Comparison of ENCODE assay signal across 28 mouse cellular contexts in the genomic region with DNA sequence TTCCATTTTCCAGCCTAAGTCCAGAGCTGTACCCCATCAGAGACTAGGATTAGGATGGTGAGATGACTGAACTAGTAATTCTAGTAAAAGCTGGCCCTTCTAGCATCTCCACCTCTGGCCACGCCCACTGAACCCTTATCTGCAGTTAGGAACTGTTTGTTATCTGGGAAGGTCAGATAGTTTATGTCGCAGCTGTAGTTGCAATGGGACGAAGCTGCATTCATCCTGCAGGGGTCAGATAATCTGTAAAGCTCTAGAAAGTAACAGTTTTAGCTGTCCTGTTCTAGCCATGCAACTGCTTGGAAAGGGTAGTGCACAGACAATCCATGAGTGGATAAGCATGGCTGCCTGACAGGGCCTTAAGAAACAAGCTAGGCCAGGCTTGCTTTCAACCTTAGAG. TPM values are rescaled to one million over a fixed set of nuclear protein-coding genes. Genes with fewer than 3 reads are reported as not detected.
DNase-seq lines count a peak whose midpoint lies in the region; ATAC-seq and TF ChIP-seq lines count a peak whose summit lies in the region.
"Had no signal": no experiment of that assay in that cellular context is flagged by ENCODE, and none has a peak within 500 bp of the region (broad histone marks: within the 10 kb centered on the region; RNA-seq: fewer than 3 reads in every experiment).

No protein-coding gene starts in this region.

- DNase-seq in G1E (ENCODE audit: low spot score): peak; percentile 23
- peak; percentile 90 for DNase-seq in c-Kit-positive CD71-positive TER-119-positive erythroid progenitor cells, embryonic 14.5 days (ENCODE audit: low spot score)
- no peak for DNase-seq in liver, embryonic 11.5 days (ENCODE audit: low spot score)
- peak; percentile 38 for DNase-seq in liver, postnatal 0 days
- no peak for DNase-seq in heart, postnatal 25 days (ENCODE audit: low spot score)
- no peak for DNase-seq in yolk sac, embryonic 10.5 days (ENCODE audit: low spot score)
- DNase-seq in heart, adult 8-10 months (ENCODE audit: low spot score): no peak
- DNase-seq: cerebellum, adult 2 months; cerebellum, postnatal 25 days; embryo, embryonic 11 days; gastrocnemius, postnatal 14 days; kidney, postnatal 36 days; thymus, adult 18-20 months; thymus, postnatal 36 days had no signal

- TF ChIP-seq CTCF in G1E (IDR thresholded peaks at IDR 0.05; ENCODE audit: low read depth, low read length): no peak
- TF ChIP-seq CTCF in liver, postnatal 0 days (IDR thresholded peaks at IDR 0.05; ENCODE audit: low read depth): 0 out of 2 replicates have a peak, but pooled peaks have one; percentile 24

- no peak overlapping the region for H3K4me2 ChIP-seq in liver, embryonic 11.5 days
- H3K4me2 ChIP-seq in liver, postnatal 0 days (ENCODE audit: low read depth, low read length): no peak overlapping the region
- no peak overlapping the region for H3K4me2 ChIP-seq in kidney, embryonic 14.5 days (replicated peaks; ENCODE audit: low read depth, low read length)
- H3K4me2 ChIP-seq: embryonic facial prominence, embryonic 13.5 days; intestine, embryonic 15.5 days; kidney, embryonic 15.5 days; limb, embryonic 15.5 days; midbrain, embryonic 12.5 days had no signal

- no peak overlapping the region; the same call in 1 of the 2 replicates for H3K4me3 ChIP-seq in G1E (ENCODE audit: low read depth, low read length)
- no peak overlapping the region for H3K4me3 ChIP-seq in liver, embryonic 11.5 days (ENCODE audit: low read depth, low read length)
- no peak overlapping the region for H3K4me3 ChIP-seq in liver, postnatal 0 days (ENCODE audit: low read depth, low read length)
- no peak overlapping the region for H3K4me3 ChIP-seq in kidney, embryonic 14.5 days (ENCODE audit: low read length)
- H3K4me3 ChIP-seq: embryonic facial prominence, embryonic 13.5 days; heart, embryonic 10.5 days; hindbrain, embryonic 10.5 days; intestine, embryonic 15.5 days; kidney, embryonic 15.5 days; limb, embryonic 15.5 days; midbrain, embryonic 12.5 days had no signal

- peaks cover 54% of the 10 kb centered on the region for H3K36me3 ChIP-seq in G1E (replicated peaks)
- H3K36me3 ChIP-seq in liver, embryonic 11.5 days (ENCODE audit: control insufficient read depth, insufficient read depth, low read length): no peaks in the 10 kb centered on the region
- peaks cover 9% of the 10 kb centered on the region for H3K36me3 ChIP-seq in liver, postnatal 0 days (replicated peaks; ENCODE audit: insufficient read depth, low read length)
- H3K36me3 ChIP-seq in kidney, embryonic 14.5 days (ENCODE audit: control insufficient read depth, insufficient read depth, low read length): peaks cover 26% of the 10 kb centered on the region

- no peaks in the 10 kb centered on the region for H3K27me3 ChIP-seq in G1E (ENCODE audit: insufficient read depth, low read length)
- H3K27me3 ChIP-seq in liver, embryonic 11.5 days (replicated peaks; ENCODE audit: control insufficient read depth, insufficient read depth, low read length): no peaks in the 10 kb centered on the region
- H3K27me3 ChIP-seq in liver, postnatal 0 days (ENCODE audit: insufficient read depth, low read length): no peaks in the 10 kb centered on the region
- H3K27me3 ChIP-seq in kidney, embryonic 14.5 days (ENCODE audit: control insufficient read depth, insufficient read depth, low read length): no peaks in the 10 kb centered on the region
- H3K27me3 ChIP-seq: embryonic facial prominence, embryonic 13.5 days; intestine, embryonic 15.5 days; kidney, embryonic 15.5 days; limb, embryonic 15.5 days; midbrain, embryonic 12.5 days; Patski had no signal

- no peak overlapping the region for H3K9ac ChIP-seq in liver, embryonic 11.5 days (ENCODE audit: low read depth, low read length)
- no peak overlapping the region for H3K9ac ChIP-seq in liver, postnatal 0 days (replicated peaks)
- H3K9ac ChIP-seq in kidney, embryonic 14.5 days (ENCODE audit: low read depth, low read length): no peak overlapping the region
- H3K9ac ChIP-seq: embryonic facial prominence, embryonic 13.5 days; intestine, embryonic 15.5 days; kidney, embryonic 15.5 days; limb, embryonic 15.5 days; midbrain, embryonic 12.5 days had no signal

- peaks cover 33% of the 10 kb centered on the region for H3K4me1 ChIP-seq in G1E (ENCODE audit: insufficient read depth, low read depth, low read length)
- H3K4me1 ChIP-seq in liver, embryonic 11.5 days (replicated peaks; ENCODE audit: control insufficient read depth, insufficient read depth, low read length): no peaks in the 10 kb centered on the region
- H3K4me1 ChIP-seq in liver, postnatal 0 days (ENCODE audit: insufficient read depth): no peaks in the 10 kb centered on the region
- no peaks in the 10 kb centered on the region for H3K4me1 ChIP-seq in kidney, embryonic 14.5 days (ENCODE audit: control insufficient read depth, insufficient read depth, low read length)
- H3K4me1 ChIP-seq: embryonic facial prominence, embryonic 13.5 days; heart, embryonic 10.5 days; hindbrain, embryonic 10.5 days; intestine, embryonic 15.5 days; kidney, embryonic 15.5 days; limb, embryonic 15.5 days; midbrain, embryonic 12.5 days had no signal

- TF ChIP-seq EP300 in liver, postnatal 0 days (IDR thresholded peaks at IDR 0.05; ENCODE audit: low read depth): peak; percentile 93

- intact Hi-C loops in heart, postnatal 25 days (cut with DNase I): no loop called here

- H3K27ac ChIP-seq in liver, embryonic 11.5 days (ENCODE audit: low read depth, low read length): no peak overlapping the region; the same call in 1 of the 2 replicates
- no peak overlapping the region for H3K27ac ChIP-seq in liver, postnatal 0 days (ENCODE audit: low read depth)
- no peak overlapping the region for H3K27ac ChIP-seq in kidney, embryonic 14.5 days (ENCODE audit: low read depth, low read length)
- H3K27ac ChIP-seq: embryonic facial prominence, embryonic 13.5 days; heart, embryonic 10.5 days; hindbrain, embryonic 10.5 days; intestine, embryonic 15.5 days; kidney, embryonic 15.5 days; limb, embryonic 15.5 days; macrophage; midbrain, embryonic 12.5 days had no signal

- no peaks in the 10 kb centered on the region for H3K9me3 ChIP-seq in G1E (replicated peaks)
- H3K9me3 ChIP-seq in liver, embryonic 11.5 days (ENCODE audit: control insufficient read depth, low read length): no peaks in the 10 kb centered on the region
- H3K9me3 ChIP-seq in liver, postnatal 0 days (ENCODE audit: low read length): no peaks in the 10 kb centered on the region
- no peaks in the 10 kb centered on the region for H3K9me3 ChIP-seq in kidney, embryonic 14.5 days (ENCODE audit: control insufficient read depth, low read length)
- H3K9me3 ChIP-seq: embryonic facial prominence, embryonic 13.5 days; heart, embryonic 10.5 days; hindbrain, embryonic 10.5 days; intestine, embryonic 15.5 days; kidney, embryonic 15.5 days; limb, embryonic 15.5 days; midbrain, embryonic 12.5 days had no signal

- peak; percentile 99 for ATAC-seq in G1E (ENCODE audit: extremely low read depth, insufficient number of reproducible peaks, low FRiP score, poor library complexity, severe bottlenecking)
- ATAC-seq in liver, embryonic 11.5 days (replicated peaks; ENCODE audit: low FRiP score): peak; percentile 99
- ATAC-seq in liver, postnatal 0 days: peak; percentile 77
- no peak for ATAC-seq in kidney, embryonic 14.5 days (ENCODE audit: low FRiP score, low TSS enrichment)
- ATAC-seq: CD4-positive, CD25-positive, alpha-beta regulatory T cell, adult 4 months; forebrain, embryonic 16.5 days; hindbrain, embryonic 16.5 days; intestine, embryonic 15.5 days; Patski had no signal

- 32% methylated on average over 3 of the region's 3 CpGs for WGBS in liver, embryonic 11.5 days
- WGBS in liver, postnatal 0 days (ENCODE audit: insufficient replicate concordance): 35% methylated on average over 3 of the region's 3 CpGs
- WGBS in kidney, embryonic 14.5 days: 83% methylated on average over 3 of the region's 3 CpGs

RNA-seq across cellular contexts. Expression of a gene that starts 11.0 kb away (rescaled TPM):
- 45.9 and 49.4 TPM in 2 replicates for total RNA-seq in G1E (2014; fragmentation: Nextera tagmentation)
- 23.3 and 28.6 TPM in 2 replicates for total RNA-seq in G1E (2017)
- polyA plus RNA-seq in G1E (2012): 0.58 and 1.0 TPM in 2 replicates
- polyA plus RNA-seq in liver, embryonic 11.5 days (2014; fragmentation: Nextera tagmentation; extraction: Ambion mirVana): 5.4 and 6.5 TPM in 2 replicates
- polyA plus RNA-seq in liver, postnatal 0 days (2015; fragmentation: Nextera tagmentation; extraction: Ambion mirVana): 1.7 TPM in 2 replicates
- polyA plus RNA-seq in kidney, embryonic 14.5 days (2014; fragmentation: Nextera tagmentation; extraction: Ambion mirVana): 7.9 and 8.7 TPM in 2 replicates
- 1 to 10 TPM; 3.0 to 4.0 TPM for total RNA-seq in heart, postnatal 25 days (2021)
- 1 to 10 TPM; 3.9 to 5.8 (median 4.3) TPM for total RNA-seq in heart, adult 8-10 months (2022)
- polyA plus RNA-seq: small intestine, adult 2 months had no signal

RNA-seq across cellular contexts. Expression of a gene that starts 11.2 kb away (rescaled TPM):
- 75.6 and 86.8 TPM in 2 replicates for total RNA-seq in G1E (2014; fragmentation: Nextera tagmentation)
- total RNA-seq in G1E (2017): 9.8 and 12.3 TPM in 2 replicates
- polyA plus RNA-seq in G1E (2012): 4.7 and 8.5 TPM in 2 replicates
- polyA plus RNA-seq in liver, embryonic 11.5 days (2014; fragmentation: Nextera tagmentation; extraction: Ambion mirVana): 18.5 and 21.0 TPM in 2 replicates
- 2.5 TPM in 2 replicates for polyA plus RNA-seq in liver, postnatal 0 days (2015; fragmentation: Nextera tagmentation; extraction: Ambion mirVana)
- 17.8 and 35.1 TPM in 2 replicates for polyA plus RNA-seq in kidney, embryonic 14.5 days (2014; fragmentation: Nextera tagmentation; extraction: Ambion mirVana)
- 10 to 100 TPM; 17.1 to 17.9 TPM for total RNA-seq in heart, postnatal 25 days (2021)
- total RNA-seq in heart, adult 8-10 months (2022): 10 to 100 TPM; 14.2 to 16.5 (median 15.3) TPM

Comparison
In these comparisons a context has a peak if more than half of its experiments do, and no peak if none do; other contexts are left out.
1. DNase-seq: peak in G1E (single experiment), c-Kit-positive CD71-positive TER-119-positive erythroid progenitor cells, embryonic 14.5 days (single experiment) and liver, postnatal 0 days (single experiment); none in liver, embryonic 11.5 days (single experiment), heart, postnatal 25 days (single experiment), yolk sac, embryonic 10.5 days (single experiment) and heart, adult 8-10 months (single experiment).